Mouse (Mus musculus) thymus, adult 2 months (tissue): Measurements from ENCODE around the gene Sorl1. TPM values are rescaled to one million over a fixed set of nuclear protein-coding genes. Genes with fewer than 3 reads are reported as not detected.

Experiments
- DNase-seq: peaks from one replicate; pipeline ENCODE4 v3.0.0; 2021
- H3K27ac ChIP-seq: fragments of 200-500 bp; 2 replicates; pipeline ENCODE4 v1.5.1; 2012; ENCODE audit warnings: low read length, control low read depth; ENCODE audit not compliant: control insufficient read depth, insufficient read depth
- H3K27me3 ChIP-seq: fragments of 200-500 bp; 2 replicates; pipeline ENCODE4 v1.6.1; 2012; ENCODE audit warnings: mild to moderate bottlenecking, low read length, moderate library complexity, mixed read lengths; ENCODE audit not compliant: control insufficient read depth, insufficient read depth
- H3K36me3 ChIP-seq: fragments of 200-500 bp; 2 replicates; pipeline ENCODE4 v1.6.1; 2012; ENCODE audit warnings: mild to moderate bottlenecking, low read length, moderate library complexity; ENCODE audit not compliant: control insufficient read depth, insufficient read depth
- H3K4me1 ChIP-seq: fragments of 200-500 bp; replicated peaks from 2 replicates; pipeline ENCODE4 v1.6.1; 2012; ENCODE audit warnings: low read length; ENCODE audit not compliant: control insufficient read depth, insufficient read depth
- H3K4me3 ChIP-seq: fragments of 200-500 bp; 2 replicates; pipeline ENCODE4 v1.5.1; 2012; ENCODE audit warnings: mild to moderate bottlenecking, low read length, control low read depth, moderate library complexity; ENCODE audit not compliant: control insufficient read depth, insufficient read depth
- CTCF ChIP-seq: fragments of 200-500 bp; IDR thresholded peaks from 2 replicates; pipeline ENCODE4 v1.5.1; 2012; ENCODE audit warnings: mild to moderate bottlenecking, control low read depth, low read length, moderate library complexity, borderline replicate concordance; ENCODE audit not compliant: control insufficient read depth, poor library complexity, insufficient read depth; ENCODE audit errors: extremely low read depth
- POLR2A ChIP-seq: fragments of 200-500 bp; IDR thresholded peaks from 2 replicates; pipeline ENCODE4 v1.6.1; 2012; ENCODE audit warnings: mild to moderate bottlenecking, low read length, control low read depth, moderate library complexity; ENCODE audit not compliant: control insufficient read depth, poor library complexity, insufficient read depth; ENCODE audit errors: extremely low read depth
- WGBS: fragments of 180-500 bp; shearing (Covaris S2); methylation state at CpG from one replicate; pipeline ENCODE4 v1.1.7; 2018; 5-methylcytosine and 5-hydroxymethylcytosine counted together
- polyA plus RNA-seq: library from polyadenylated mRNA; depleted of rRNA; stranded (reverse); fragments of >200 nt; gene quantifications from 2 replicates; pipeline ENCODE4 v1.2.3, GENCODE M21; 2012

The Sorl1 gene
- polyA plus RNA-seq, 1 experiment: 27.7 TPM

DNA sequence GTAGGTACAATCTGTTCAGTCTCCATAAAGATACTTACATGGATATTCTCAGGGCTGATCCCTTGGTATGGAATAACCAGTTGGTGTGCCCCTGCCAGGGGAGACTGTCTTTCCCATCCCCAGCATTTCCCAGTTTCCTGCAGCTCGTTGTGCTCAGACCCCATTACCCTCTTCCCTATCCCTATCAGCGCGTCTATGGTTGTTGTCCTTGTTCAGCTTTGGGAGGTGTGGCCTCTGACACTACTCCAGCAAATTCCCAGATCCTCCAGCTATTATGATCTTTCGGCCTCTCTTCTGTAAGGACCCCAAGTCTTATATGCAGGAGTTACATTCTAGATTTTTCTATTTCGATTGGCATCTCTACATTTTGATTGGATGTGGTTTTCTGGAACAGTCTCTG is 35.3 kb upstream of the Sorl1 start:
- no peak overlapping the region for H3K4me3 ChIP-seq
- TF ChIP-seq POLR2A: no peak
- TF ChIP-seq CTCF: no peak
- DNase-seq: no peak
- no peak overlapping the region for H3K27ac ChIP-seq
- no peaks in the 10 kb centered on the region for H3K27me3 ChIP-seq
- 83% methylated on average over 5 of the region's 5 CpGs for WGBS
- H3K4me1 ChIP-seq: peaks cover 8% of the 10 kb centered on the region
- no peaks in the 10 kb centered on the region for H3K36me3 ChIP-seq

DNA sequence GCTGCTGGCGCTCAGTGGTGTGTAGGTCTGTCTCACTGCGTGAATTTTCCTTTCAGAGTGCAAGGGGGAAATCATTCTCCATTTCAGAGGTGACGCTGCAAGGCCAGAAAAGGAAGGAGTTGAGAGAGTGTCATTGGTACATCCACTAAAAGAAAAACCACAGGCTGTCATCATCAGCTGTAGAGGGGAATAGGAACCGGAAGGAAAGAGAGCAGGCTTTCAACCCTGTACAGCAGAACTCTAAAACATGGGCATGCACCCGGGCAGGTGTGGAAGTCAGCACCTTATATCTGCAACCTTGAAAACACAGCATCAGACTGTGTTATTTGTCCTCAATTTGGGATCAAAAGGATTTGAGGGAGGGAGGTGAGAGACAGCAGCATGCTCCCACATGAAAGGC is 34.6 kb upstream of the Sorl1 start:
- H3K4me3 ChIP-seq: no peak overlapping the region
- no peak overlapping the region for H3K27ac ChIP-seq
- no peaks in the 10 kb centered on the region for H3K36me3 ChIP-seq
- TF ChIP-seq POLR2A (no peak), CTCF (no peak)
- peak; percentile 14 for DNase-seq
- peaks cover 8% of the 10 kb centered on the region for H3K4me1 ChIP-seq
- 4% methylated on average over 5 of the region's 5 CpGs for whole genome bisulfite sequencing
- H3K27me3 ChIP-seq: no peaks in the 10 kb centered on the region

DNA sequence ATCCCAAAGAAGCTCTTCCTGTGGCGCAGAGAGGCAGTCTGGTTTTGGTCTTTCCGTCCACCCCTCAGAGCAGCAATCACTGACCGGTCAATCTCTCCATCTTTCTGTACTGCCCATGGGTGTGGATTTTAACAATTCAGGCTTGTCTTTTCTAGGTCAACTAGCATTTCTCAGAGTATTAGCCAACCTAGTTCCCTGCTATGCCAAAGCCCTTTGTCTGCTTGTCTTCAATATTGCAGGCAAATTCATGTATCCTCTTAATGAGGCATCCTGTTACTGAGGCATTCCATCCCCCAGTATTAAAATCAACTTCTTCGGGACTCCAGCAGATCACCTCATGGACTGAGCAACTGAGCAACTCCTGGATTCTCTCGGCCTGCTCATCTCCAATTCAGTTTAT is 33.9 kb upstream of the Sorl1 start:
- H3K27ac ChIP-seq: no peak overlapping the region
- no peaks in the 10 kb centered on the region for H3K36me3 ChIP-seq
- H3K27me3 ChIP-seq: no peaks in the 10 kb centered on the region
- no peak for DNase-seq
- 96% methylated on average over 5 of the region's 5 CpGs for WGBS
- peaks cover 8% of the 10 kb centered on the region for H3K4me1 ChIP-seq
- no peak for TF ChIP-seq CTCF
- no peak for TF ChIP-seq POLR2A
- no peak overlapping the region for H3K4me3 ChIP-seq

DNA sequence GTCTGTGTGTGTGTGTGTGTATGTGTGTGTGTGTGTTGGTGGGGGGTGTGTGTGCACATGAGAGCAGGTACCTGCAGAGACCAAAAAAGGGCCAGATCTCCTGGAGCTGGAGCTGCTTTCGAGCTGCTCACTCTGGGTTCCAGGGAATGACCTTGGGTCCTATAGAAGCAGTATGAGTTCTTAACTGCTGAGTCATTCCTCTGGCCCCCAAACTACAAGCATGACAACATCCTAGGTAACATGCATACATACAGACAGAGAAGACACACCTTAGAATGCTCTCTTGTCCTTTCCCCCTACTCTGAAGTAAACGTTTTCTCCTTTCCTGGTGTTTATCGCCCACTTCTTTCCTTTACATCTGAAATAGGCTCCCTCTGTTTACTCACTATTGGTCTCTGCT is 32.5 kb upstream of the Sorl1 start:
- H3K36me3 ChIP-seq: no peaks in the 10 kb centered on the region
- H3K4me3 ChIP-seq: no peak overlapping the region
- peaks cover 8% of the 10 kb centered on the region for H3K4me1 ChIP-seq
- no peak overlapping the region for H3K27ac ChIP-seq
- H3K27me3 ChIP-seq: no peaks in the 10 kb centered on the region
- TF ChIP-seq CTCF (no peak), POLR2A (no peak)
- no peak for DNase-seq
- 96% methylated on average over 3 of the region's 3 CpGs for WGBS

DNA sequence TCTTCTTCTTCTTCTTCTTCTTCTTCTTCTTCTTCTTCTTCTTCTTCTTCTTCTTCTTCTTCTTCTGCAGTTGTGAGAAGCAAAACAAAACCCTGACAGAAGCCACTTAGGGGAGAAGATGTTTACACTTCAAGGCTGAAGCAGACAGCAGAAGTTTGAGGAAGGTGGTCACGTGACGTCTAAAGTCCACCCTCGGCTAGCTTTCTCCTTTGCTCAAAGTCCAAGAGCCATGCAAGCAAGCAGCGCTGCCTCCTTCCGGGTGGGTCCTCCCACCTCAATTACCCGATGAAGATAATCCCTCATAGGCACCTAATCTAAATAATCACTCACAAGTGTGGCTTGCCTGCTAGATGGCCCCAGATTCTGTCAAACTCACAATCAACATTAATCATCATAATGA is 30.6 kb upstream of the Sorl1 start:
- DNase-seq: no peak
- Histone ChIP-seq H3K27me3 (no peaks in the 10 kb centered on the region), H3K4me1 (peaks cover 8% of the 10 kb centered on the region), H3K4me3 (no peak overlapping the region), H3K27ac (no peak overlapping the region), H3K36me3 (no peaks in the 10 kb centered on the region)
- WGBS: 85% methylated on average over 6 of the region's 6 CpGs
- TF ChIP-seq CTCF (no peak), POLR2A (no peak)

DNA sequence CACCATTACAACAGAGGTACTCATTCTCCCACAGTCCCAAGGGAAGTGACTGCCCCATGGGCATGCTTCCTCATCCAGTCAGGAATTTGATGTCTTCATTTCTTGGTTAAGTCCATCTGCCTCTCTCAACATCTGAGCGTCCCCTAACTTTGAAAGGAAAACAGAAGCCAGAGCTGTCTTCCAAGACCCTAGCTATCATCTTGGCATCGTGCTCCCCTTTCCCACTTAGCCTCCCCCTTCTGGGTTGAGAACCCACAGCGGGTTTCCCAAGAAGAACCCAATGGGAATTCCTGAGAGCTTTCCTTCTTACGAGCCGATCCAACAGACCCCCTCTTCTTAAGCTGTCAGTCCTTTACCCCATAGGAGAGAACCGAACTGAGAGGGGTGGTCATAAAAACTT is 24.7 kb upstream of the Sorl1 start:
- WGBS: 94% methylated on average over 6 of the region's 6 CpGs
- Histone ChIP-seq H3K36me3 (no peaks in the 10 kb centered on the region), H3K4me3 (no peak overlapping the region), H3K27ac (no peak overlapping the region), H3K4me1 (no peaks in the 10 kb centered on the region), H3K27me3 (no peaks in the 10 kb centered on the region)
- DNase-seq: no peak
- TF ChIP-seq POLR2A: no peak
- no peak for TF ChIP-seq CTCF

DNA sequence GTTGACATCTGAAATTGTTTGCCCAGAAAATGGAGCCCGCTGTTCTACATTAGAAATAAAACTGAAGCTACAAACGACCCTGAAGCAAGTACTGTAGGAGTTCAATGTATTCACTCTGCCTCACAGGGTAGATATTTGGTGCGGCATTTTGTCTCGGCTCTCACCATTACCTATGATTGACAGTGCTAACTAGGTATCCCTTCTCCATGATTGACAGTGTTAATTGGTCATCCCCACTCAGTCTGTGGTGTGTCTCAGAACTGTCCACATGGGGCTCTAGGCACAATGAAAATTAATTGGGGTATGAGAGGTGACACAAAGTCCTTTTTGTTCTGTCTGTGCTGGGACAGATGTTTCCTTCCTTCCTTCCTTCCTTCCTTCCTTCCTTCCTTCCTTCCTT is 23.9 kb upstream of the Sorl1 start:
- H3K4me3 ChIP-seq: no peak overlapping the region
- TF ChIP-seq POLR2A (no peak), CTCF (no peak)
- 95% methylated on average over 4 of the region's 4 CpGs for WGBS

More for the DNA sequence above, 23.9 kb upstream of the Sorl1 start:
- Histone ChIP-seq H3K4me1 (no peaks in the 10 kb centered on the region), H3K36me3 (no peaks in the 10 kb centered on the region), H3K27me3 (no peaks in the 10 kb centered on the region), H3K27ac (no peak overlapping the region)
- no peak for DNase-seq
